Mouse (Mus musculus): ENCODE measurements around the gene Magohb.
"Not testable (repeated sequence)": the region's sequence is repeated elsewhere in the genome, so short reads cannot be mapped to it uniquely, and the experiment has no call there.

Magohb gene

GRCm38 (mm10) chr6:131292991-131293788 lies at the start of gene Magohb:
Magohb (minus strand) TSS chr6:131293244.
- DNase-seq = peak; percentile 86

- DNase-seq = no peak
Measured at GRCm38 (mm10) chr6:131340082-131340481, 47.0 kb upstream of the Magohb start.

- DNase-seq = no peak
Measured at GRCm38 (mm10) chr6:131339309-131339708, 46.3 kb upstream of the Magohb start.

GRCm38 (mm10) chr6:131338787-131339186 lies 45.7 kb upstream of the Magohb start:
- no peak for DNase-seq

- no peak for DNase-seq
Measured at GRCm38 (mm10) chr6:131327076-131327475, 34.0 kb upstream of the Magohb start.

- no peak for DNase-seq
Measured at GRCm38 (mm10) chr6:131321854-131322639, 29.0 kb upstream of the Magohb start.

GRCm38 (mm10) chr6:131316155-131317101 lies 23.4 kb upstream of the Magohb start:
- no peak for DNase-seq

GRCm38 (mm10) chr6:131308031-131308430 lies 15.0 kb upstream of the Magohb start:
- no peak for DNase-seq

- no peak for DNase-seq
Measured at GRCm38 (mm10) chr6:131304776-131305175, 11.7 kb upstream of the Magohb start.

- DNase-seq = no peak
Measured at GRCm38 (mm10) chr6:131298531-131298930, 5.5 kb upstream of the Magohb start.

- DNase-seq = no peak
Measured at GRCm38 (mm10) chr6:131294435-131295112, 1.5 kb upstream of the Magohb start.

GRCm38 (mm10) chr6:131293916-131294315 lies 872 bp upstream of the Magohb start:
- DNase-seq = no peak

GRCm38 (mm10) chr6:131292276-131292990 lies 611 bp downstream of the Magohb start:
- DNase-seq = peak; percentile 2

- peak; percentile 8 for DNase-seq
Measured at GRCm38 (mm10) chr6:131290430-131290829, 2.6 kb downstream of the Magohb start.

GRCm38 (mm10) chr6:131278160-131278559 lies 14.9 kb downstream of the Magohb start:
- not testable (repeated sequence) for DNase-seq

GRCm38 (mm10) chr6:131276659-131277058 lies 16.4 kb downstream of the Magohb start:
- DNase-seq = no peak

- no peak for DNase-seq
Measured at GRCm38 (mm10) chr6:131272311-131272710, 20.7 kb downstream of the Magohb start.

- no peak for DNase-seq
Measured at GRCm38 (mm10) chr6:131270312-131270711, 22.7 kb downstream of the Magohb start.

- DNase-seq = no peak
Measured at GRCm38 (mm10) chr6:131269599-131269998, 23.4 kb downstream of the Magohb start.

- DNase-seq = no peak
Measured at GRCm38 (mm10) chr6:131264175-131264574, 28.9 kb downstream of the Magohb start.

- DNase-seq = no peak
Measured at GRCm38 (mm10) chr6:131262778-131263177, 30.3 kb downstream of the Magohb start.
